Mouse (Mus musculus): ENCODE measurements at regions not wholly inside any gene's neighbourhood (a gene's known extent, or its start where the extent isn't known, plus 50 kb on each side); places are given as distances from the start of the nearest gene placed in this dataset.

GRCm38 (mm10) chr15:67413581-67413980 is 912.9 kb upstream of the Lrrc6 start:
- Histone ChIP-seq H3K4me2 (ENCODE audit: low read length) (no peak overlapping the region), H3K9me3 (replicated peaks; ENCODE audit: low read length) (no peaks in the 10 kb centered on the region), H3K4me1 (replicated peaks; ENCODE audit: insufficient read depth, low read length) (no peaks in the 10 kb centered on the region), H3K36me3 (ENCODE audit: insufficient read depth, low read length) (no peaks in the 10 kb centered on the region), H3K27me3 (ENCODE audit: insufficient read depth, low read length) (no peaks in the 10 kb centered on the region), H3K27ac (no peak overlapping the region), H3K9ac (ENCODE audit: low read depth, low read length) (no peak overlapping the region), H3K4me3 (replicated peaks; ENCODE audit: low read depth, low read length) (no peak overlapping the region)
- WGBS = 96% methylated on average over 3 of the region's 3 CpGs
- no peak for TF ChIP-seq CTCF (IDR thresholded peaks at IDR 0.05; ENCODE audit: low read depth)
- DNase-seq (ENCODE audit: low spot score) (no peak), ATAC-seq (replicated peaks; ENCODE audit: low FRiP score, low read depth) (no peak)

GRCm38 (mm10) chr15:67412394-67412793 is 911.7 kb upstream of the Lrrc6 start:
- no peak overlapping the region for H3K4me3 ChIP-seq (replicated peaks; ENCODE audit: low read depth, low read length)
- no peak for TF ChIP-seq CTCF (IDR thresholded peaks at IDR 0.05; ENCODE audit: low read depth)
- H3K27me3 ChIP-seq (ENCODE audit: insufficient read depth, low read length) = no peaks in the 10 kb centered on the region
- no peak overlapping the region for H3K4me2 ChIP-seq (ENCODE audit: low read length)
- H3K9me3 ChIP-seq (replicated peaks; ENCODE audit: low read length) = no peaks in the 10 kb centered on the region
- H3K4me1 ChIP-seq (replicated peaks; ENCODE audit: insufficient read depth, low read length) = no peaks in the 10 kb centered on the region
- DNase-seq (ENCODE audit: low spot score) (no peak), ATAC-seq (replicated peaks; ENCODE audit: low FRiP score, low read depth) (no peak)
- H3K27ac ChIP-seq = no peak overlapping the region
- H3K36me3 ChIP-seq (ENCODE audit: insufficient read depth, low read length) = no peaks in the 10 kb centered on the region
- WGBS = 95% methylated on average over 1 of the region's 1 CpGs
- H3K9ac ChIP-seq (ENCODE audit: low read depth, low read length) = no peak overlapping the region

DNA sequence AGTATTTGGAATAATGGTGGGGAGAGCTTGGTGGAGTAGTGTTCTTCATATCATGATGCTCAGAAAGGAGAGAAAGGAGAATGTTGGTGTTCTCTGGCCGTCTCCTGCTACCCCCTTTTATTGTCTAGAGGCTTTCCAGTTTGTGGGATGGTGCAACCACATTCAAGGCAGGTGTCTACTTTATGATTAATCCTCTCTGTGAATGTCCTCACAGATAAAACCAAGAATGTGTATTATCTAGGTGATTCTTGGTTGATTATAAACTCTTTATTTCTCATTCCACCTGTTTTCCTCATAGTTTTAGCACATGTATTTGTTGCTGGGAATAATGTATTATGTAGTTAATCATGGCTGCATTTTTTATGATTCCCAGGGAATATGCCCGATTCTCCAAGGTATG is 910.9 kb upstream of the Lrrc6 start:
- DNase-seq (ENCODE audit: low spot score) (no peak), ATAC-seq (replicated peaks; ENCODE audit: low FRiP score, low read depth) (no peak)
- H3K36me3 ChIP-seq (ENCODE audit: insufficient read depth, low read length) = no peaks in the 10 kb centered on the region
- no peak overlapping the region for H3K4me2 ChIP-seq (ENCODE audit: low read length)
- H3K4me3 ChIP-seq (replicated peaks; ENCODE audit: low read depth, low read length) = no peak overlapping the region
- no peak for TF ChIP-seq CTCF (IDR thresholded peaks at IDR 0.05; ENCODE audit: low read depth)
- H3K27me3 ChIP-seq (ENCODE audit: insufficient read depth, low read length) = no peaks in the 10 kb centered on the region
- no peaks in the 10 kb centered on the region for H3K9me3 ChIP-seq (replicated peaks; ENCODE audit: low read length)
- no peak overlapping the region for H3K9ac ChIP-seq (ENCODE audit: low read depth, low read length)
- H3K27ac ChIP-seq = no peak overlapping the region
- 95% methylated on average over 2 of the region's 2 CpGs for WGBS
- no peaks in the 10 kb centered on the region for H3K4me1 ChIP-seq (replicated peaks; ENCODE audit: insufficient read depth, low read length)

GRCm38 (mm10) chr15:67410012-67410411 is 909.3 kb upstream of the Lrrc6 start:
- H3K27me3 ChIP-seq (ENCODE audit: insufficient read depth, low read length) = no peaks in the 10 kb centered on the region
- DNase-seq (ENCODE audit: low spot score) (no peak), ATAC-seq (replicated peaks; ENCODE audit: low FRiP score, low read depth) (no peak)
- no peak for TF ChIP-seq CTCF (IDR thresholded peaks at IDR 0.05; ENCODE audit: low read depth)
- H3K9ac ChIP-seq (ENCODE audit: low read depth, low read length) = no peak overlapping the region
- no peaks in the 10 kb centered on the region for H3K36me3 ChIP-seq (ENCODE audit: insufficient read depth, low read length)
- no peaks in the 10 kb centered on the region for H3K9me3 ChIP-seq (replicated peaks; ENCODE audit: low read length)
- no peak overlapping the region for H3K4me2 ChIP-seq (ENCODE audit: low read length)
- 73% methylated on average over 1 of the region's 1 CpGs for WGBS
- H3K27ac ChIP-seq = no peak overlapping the region
- H3K4me3 ChIP-seq (replicated peaks; ENCODE audit: low read depth, low read length) = no peak overlapping the region
- H3K4me1 ChIP-seq (replicated peaks; ENCODE audit: insufficient read depth, low read length) = no peaks in the 10 kb centered on the region

GRCm38 (mm10) chr15:67408871-67409559 is 908.3 kb upstream of the Lrrc6 start:
- no peak overlapping the region for H3K27ac ChIP-seq
- H3K9ac ChIP-seq (ENCODE audit: low read depth, low read length) = no peak overlapping the region
- no peaks in the 10 kb centered on the region for H3K9me3 ChIP-seq (replicated peaks; ENCODE audit: low read length)
- H3K4me3 ChIP-seq (replicated peaks; ENCODE audit: low read depth, low read length) = no peak overlapping the region
- H3K4me1 ChIP-seq (replicated peaks; ENCODE audit: insufficient read depth, low read length) = no peaks in the 10 kb centered on the region
- H3K4me2 ChIP-seq (ENCODE audit: low read length) = no peak overlapping the region
- 60% methylated on average over 9 of the region's 9 CpGs for WGBS
- DNase-seq (ENCODE audit: low spot score) = peak; percentile 53
- H3K36me3 ChIP-seq (ENCODE audit: insufficient read depth, low read length) = no peaks in the 10 kb centered on the region
- ATAC-seq (replicated peaks; ENCODE audit: low FRiP score, low read depth) = no peak
- H3K27me3 ChIP-seq (ENCODE audit: insufficient read depth, low read length) = no peaks in the 10 kb centered on the region
- TF ChIP-seq CTCF (IDR thresholded peaks at IDR 0.05; ENCODE audit: low read depth) = no peak

- no peak overlapping the region for H3K27ac ChIP-seq
- no peaks in the 10 kb centered on the region for H3K36me3 ChIP-seq (ENCODE audit: insufficient read depth, low read length)
- no peak overlapping the region for H3K9ac ChIP-seq (ENCODE audit: low read depth, low read length)
- no peak for ATAC-seq (replicated peaks; ENCODE audit: low FRiP score, low read depth)
- no peaks in the 10 kb centered on the region for H3K27me3 ChIP-seq (ENCODE audit: insufficient read depth, low read length)
- no peak for DNase-seq (ENCODE audit: low spot score)
- no peak overlapping the region for H3K4me2 ChIP-seq (ENCODE audit: low read length)
- H3K4me3 ChIP-seq (replicated peaks; ENCODE audit: low read depth, low read length) = no peak overlapping the region
- H3K9me3 ChIP-seq (replicated peaks; ENCODE audit: low read length) = no peaks in the 10 kb centered on the region
- H3K4me1 ChIP-seq (replicated peaks; ENCODE audit: insufficient read depth, low read length) = no peaks in the 10 kb centered on the region
- WGBS = 61% methylated on average over 2 of the region's 2 CpGs
- no peak for TF ChIP-seq CTCF (IDR thresholded peaks at IDR 0.05; ENCODE audit: low read depth)
Observed at GRCm38 (mm10) chr15:67407244-67407643, 906.5 kb upstream of the Lrrc6 start.

- Histone ChIP-seq H3K4me3 (replicated peaks; ENCODE audit: low read depth, low read length) (no peak overlapping the region), H3K9me3 (replicated peaks; ENCODE audit: low read length) (no peaks in the 10 kb centered on the region), H3K27me3 (ENCODE audit: insufficient read depth, low read length) (no peaks in the 10 kb centered on the region), H3K9ac (ENCODE audit: low read depth, low read length) (no peak overlapping the region), H3K4me2 (ENCODE audit: low read length) (no peak overlapping the region), H3K27ac (no peak overlapping the region), H3K4me1 (replicated peaks; ENCODE audit: insufficient read depth, low read length) (no peaks in the 10 kb centered on the region), H3K36me3 (ENCODE audit: insufficient read depth, low read length) (no peaks in the 10 kb centered on the region)
- DNase-seq (ENCODE audit: low spot score) = no peak
- no peak for ATAC-seq (replicated peaks; ENCODE audit: low FRiP score, low read depth)
- 51% methylated on average over 2 of the region's 2 CpGs for WGBS
- TF ChIP-seq CTCF (IDR thresholded peaks at IDR 0.05; ENCODE audit: low read depth) = no peak
Observed at GRCm38 (mm10) chr15:67405523-67405922, 904.8 kb upstream of the Lrrc6 start.
